Mouse (Mus musculus) heart, adult 18-20 months (tissue): Measurements from ENCODE around the gene Brd4. TPM values are rescaled to one million over a fixed set of nuclear protein-coding genes. Genes with fewer than 3 reads are reported as not detected.
"Not testable (repeated sequence)": the region's sequence is repeated elsewhere in the genome, so short reads cannot be mapped to it uniquely, and the experiment has no call there.

Experiments
- DNase-seq, 2 experiments: peaks; one replicate each; pipeline ENCODE4 v3.0.0; 2021 to 2022; ENCODE audit warnings: mixed read lengths in 1 of 2
- total RNA-seq, 2 experiments: library from RNA; stranded (reverse); gene quantifications; 2 replicates each; pipeline ENCODE4 v1.2.3; 2021

The Brd4 gene
- total RNA-seq, 2 experiments from 2014 or later = 43.6 to 55.5 TPM

- DNase-seq = no peak
Measured at GRCm38 (mm10) chr17:32229256-32229655, 55.3 kb downstream of the Brd4 start.

GRCm38 (mm10) chr17:32220873-32221272, 63.6 kb downstream of the Brd4 start:
- DNase-seq = no peak

GRCm38 (mm10) chr17:32215587-32215986, 68.9 kb downstream of the Brd4 start:
- not testable (repeated sequence) for DNase-seq

GRCm38 (mm10) chr17:32211554-32211953, 73.0 kb downstream of the Brd4 start:
- DNase-seq = not testable (repeated sequence)

GRCm38 (mm10) chr17:32209752-32210151, 74.8 kb downstream of the Brd4 start:
- peak; percentile 71 to 85 for DNase-seq

GRCm38 (mm10) chr17:32209144-32209543, 75.4 kb downstream of the Brd4 start:
- peak; percentile 67 to 70 for DNase-seq

- DNase-seq = peak; percentile 81 to 82
Measured at GRCm38 (mm10) chr17:32207586-32208245, 76.8 kb downstream of the Brd4 start.

GRCm38 (mm10) chr17:32205345-32205744, 79.2 kb downstream of the Brd4 start:
- DNase-seq = peak; percentile 59 to 63

- DNase-seq = no peak
Measured at GRCm38 (mm10) chr17:32202972-32203371, 81.5 kb downstream of the Brd4 start.

GRCm38 (mm10) chr17:32201086-32201485, 83.4 kb downstream of the Brd4 start:
- DNase-seq = no peak

- no peak for DNase-seq
Measured at GRCm38 (mm10) chr17:32199796-32200195, 84.7 kb downstream of the Brd4 start.

GRCm38 (mm10) chr17:32197156-32197555, 87.4 kb downstream of the Brd4 start:
- no peak for DNase-seq

- DNase-seq = no peak
Measured at GRCm38 (mm10) chr17:32195725-32196124, 88.8 kb downstream of the Brd4 start.

- DNase-seq = no peak
Measured at GRCm38 (mm10) chr17:32193010-32193409, 91.5 kb downstream of the Brd4 start.

- DNase-seq = no peak
Measured at GRCm38 (mm10) chr17:32189850-32190249, 94.7 kb downstream of the Brd4 start.

GRCm38 (mm10) chr17:32188863-32189636, 95.5 kb downstream of the Brd4 start, which contains the start of gene Ephx3:
Gene Ephx3 (minus strand): TSS chr17:32189549.
- no peak for DNase-seq

GRCm38 (mm10) chr17:32183017-32183416, 101.5 kb downstream of the Brd4 start:
- DNase-seq = no peak

- DNase-seq = no peak
Measured at GRCm38 (mm10) chr17:32179621-32180491, 104.7 kb downstream of the Brd4 start.

- no peak for DNase-seq
Measured at GRCm38 (mm10) chr17:32176919-32177318, 107.6 kb downstream of the Brd4 start.

GRCm38 (mm10) chr17:32173166-32173565, 111.4 kb downstream of the Brd4 start:
- DNase-seq = peak; percentile 86 to 88

GRCm38 (mm10) chr17:32172485-32172884, 112.0 kb downstream of the Brd4 start:
- DNase-seq = peak; percentile 15 to 27

GRCm38 (mm10) chr17:32169518-32170225, 114.8 kb downstream of the Brd4 start:
- DNase-seq = no peak
